Mouse (Mus musculus) hindbrain, embryonic 10.5 days (tissue): Measurements from ENCODE around the gene Adam1a. TPM values are rescaled to one million over a fixed set of nuclear protein-coding genes. Genes with fewer than 3 reads are reported as not detected.

ENCODE experiments used
- DNase-seq: peaks from one replicate; pipeline ENCODE4 v3.0.0-alpha.2; 2017; ENCODE audit warnings: low spot score
- H3K27ac ChIP-seq: fragments of 300-500 bp; sonication (generic); 2 replicates; pipeline ENCODE4 v1.5.1; 2016; ENCODE audit warnings: mild to moderate bottlenecking, moderate library complexity
- H3K27me3 ChIP-seq: fragments of 300-500 bp; sonication (generic); 2 replicates; pipeline ENCODE4 v1.6.1; 2016; ENCODE audit warnings: mild to moderate bottlenecking; ENCODE audit not compliant: poor library complexity, insufficient read depth, severe bottlenecking
- H3K36me3 ChIP-seq: fragments of 300-500 bp; sonication (generic); 2 replicates; pipeline ENCODE4 v1.6.1; 2016; ENCODE audit warnings: mild to moderate bottlenecking, moderate library complexity
- H3K4me1 ChIP-seq: fragments of 300-500 bp; sonication (generic); replicated peaks from 2 replicates; pipeline ENCODE4 v1.6.1; 2016; ENCODE audit warnings: mild to moderate bottlenecking
- H3K4me3 ChIP-seq: fragments of 300-500 bp; sonication (generic); 2 replicates; pipeline ENCODE4 v1.5.1; 2016; ENCODE audit warnings: mild to moderate bottlenecking, moderate library complexity
- H3K9me3 ChIP-seq: fragments of 300-500 bp; sonication (generic); 2 replicates; pipeline ENCODE4 v1.6.1; 2016; ENCODE audit warnings: mild to moderate bottlenecking, moderate library complexity
- WGBS: fragments of 180-500 bp; shearing (Covaris S2); methylation state at CpG from one replicate; pipeline ENCODE4 v1.1.7; 2016; 5-methylcytosine and 5-hydroxymethylcytosine counted together
- polyA plus RNA-seq: library from polyadenylated mRNA; unstranded; fragments of >200 nt; fragmentation: Nextera tagmentation; extraction: Ambion mirVana; gene quantifications from 2 replicates; pipeline ENCODE4 v1.2.1, GENCODE M21; 2016

Gene Adam1a
- 1.3 and 2.2 TPM in 2 replicates for polyA plus RNA-seq

- under 1% methylated on average over 97 of the region's 97 CpGs for WGBS
- no peaks in the 10 kb centered on the region for H3K9me3 ChIP-seq
- peak; percentile 43 for DNase-seq
Observed at GRCm38 (mm10) chr5:121544910-121545792, at the start of gene Adam1a, which contains the start of gene Gm42878. TSS of gene Adam1a (minus strand) at chr5:121545482. TSS of gene Gm42878 (minus strand) at chr5:121545482.

GRCm38 (mm10) chr5:121594714-121595313 lies 49.5 kb upstream of the Adam1a start:
- WGBS, result 91% methylated on average over 6 of the region's 6 CpGs
- H3K4me1 ChIP-seq, result peaks cover 34% of the 10 kb centered on the region
- no peak overlapping the region for H3K4me3 ChIP-seq
- no peak overlapping the region for H3K27ac ChIP-seq
- H3K36me3 ChIP-seq, result no peaks in the 10 kb centered on the region
- DNase-seq, result no peak
- peaks cover 13% of the 10 kb centered on the region; the same call in 1 of the 2 replicates for H3K27me3 ChIP-seq
- no peaks in the 10 kb centered on the region for H3K9me3 ChIP-seq

More at GRCm38 (mm10) chr5:121544910-121545792, at the start of gene Adam1a, which contains the start of gene Gm42878:
- peak within 1 kb of the TSS; percentile 99 for H3K27ac ChIP-seq
- H3K4me3 ChIP-seq, result peak within 1 kb of the TSS; percentile 100
- H3K4me1 ChIP-seq, result peaks cover 29% of the 10 kb centered on the region
- no peaks in the 10 kb centered on the region for H3K27me3 ChIP-seq
- 0 out of 2 replicates have a peak, but pooled peaks cover 6% of the 10 kb centered on the region for H3K36me3 ChIP-seq

- peaks cover 34% of the 10 kb centered on the region for H3K4me1 ChIP-seq
- peak within 1 kb of the TSS; percentile 84 for H3K4me3 ChIP-seq
- peaks cover 13% of the 10 kb centered on the region; the same call in 1 of the 2 replicates for H3K27me3 ChIP-seq
- no peaks in the 10 kb centered on the region for H3K36me3 ChIP-seq
- no peaks in the 10 kb centered on the region for H3K9me3 ChIP-seq
- DNase-seq, result peak; percentile 88
- 3% methylated on average over 47 of the region's 47 CpGs for WGBS
- peak within 1 kb of the TSS; percentile 87 for H3K27ac ChIP-seq
Observed at GRCm38 (mm10) chr5:121593451-121594401, 48.4 kb upstream of the Adam1a start, which contains the start of gene Aldh2. TSS of gene Aldh2 (minus strand) at chr5:121593824.

GRCm38 (mm10) chr5:121592816-121593407 lies 47.6 kb upstream of the Adam1a start:
- H3K4me1 ChIP-seq, result peaks cover 34% of the 10 kb centered on the region
- H3K36me3 ChIP-seq, result no peaks in the 10 kb centered on the region
- no peaks in the 10 kb centered on the region for H3K9me3 ChIP-seq
- 4% methylated on average over 33 of the region's 33 CpGs for WGBS
- peak overlapping the region; percentile 87 for H3K27ac ChIP-seq
- peak overlapping the region; percentile 84 for H3K4me3 ChIP-seq
- peak; percentile 4 for DNase-seq
- H3K27me3 ChIP-seq, result peaks cover 13% of the 10 kb centered on the region; the same call in 1 of the 2 replicates

- WGBS, result 69% methylated on average over 11 of the region's 11 CpGs
- peak overlapping the region; percentile 84 for H3K4me3 ChIP-seq
- H3K9me3 ChIP-seq, result no peaks in the 10 kb centered on the region
- H3K27me3 ChIP-seq, result peaks cover 13% of the 10 kb centered on the region; the same call in 1 of the 2 replicates
- H3K27ac ChIP-seq, result no peak overlapping the region
- no peaks in the 10 kb centered on the region for H3K36me3 ChIP-seq
- DNase-seq, result no peak
- H3K4me1 ChIP-seq, result peaks cover 29% of the 10 kb centered on the region
Observed at GRCm38 (mm10) chr5:121592064-121592815, 47.0 kb upstream of the Adam1a start.

DNA sequence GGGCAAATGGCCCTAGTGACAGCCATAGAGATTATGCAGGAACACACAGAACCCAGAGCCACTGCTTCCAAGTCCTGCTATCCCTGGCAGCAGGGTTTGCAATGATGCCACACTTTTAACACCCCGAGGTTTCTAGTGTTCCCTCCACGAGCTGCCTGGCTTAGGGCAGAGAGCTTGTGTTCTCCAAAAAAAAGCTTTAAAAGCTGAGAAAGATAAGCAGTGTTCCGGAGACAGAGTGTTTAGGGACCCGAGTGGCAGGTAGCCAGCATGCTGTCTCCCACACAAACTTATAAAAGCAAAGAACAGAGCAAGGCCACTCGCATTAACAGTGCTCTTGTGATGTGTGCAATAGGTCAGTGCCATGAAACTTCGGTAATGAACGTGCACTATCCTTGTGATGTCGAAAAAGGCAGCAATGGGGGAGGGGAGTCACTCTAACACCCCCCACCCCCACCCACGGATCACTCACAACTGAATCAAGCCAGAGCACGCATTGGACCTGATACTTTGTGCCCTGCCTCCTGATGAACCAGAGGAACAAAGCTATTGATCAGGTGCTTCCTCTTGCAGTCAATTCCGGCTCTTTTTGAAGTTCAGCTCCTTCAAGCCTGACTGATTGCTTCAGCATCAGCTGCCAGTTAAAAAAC lies 46.3 kb upstream of the Adam1a start:
- H3K27me3 ChIP-seq, result peaks cover 13% of the 10 kb centered on the region; the same call in 1 of the 2 replicates
- H3K36me3 ChIP-seq, result no peaks in the 10 kb centered on the region
- no peak for DNase-seq
- WGBS, result 81% methylated on average over 11 of the region's 11 CpGs
- no peaks in the 10 kb centered on the region for H3K9me3 ChIP-seq
- no peak overlapping the region for H3K27ac ChIP-seq
- peaks cover 29% of the 10 kb centered on the region for H3K4me1 ChIP-seq
- no peak overlapping the region for H3K4me3 ChIP-seq

GRCm38 (mm10) chr5:121589928-121590327 lies 44.6 kb upstream of the Adam1a start:
- no peak overlapping the region for H3K27ac ChIP-seq
- peaks cover 13% of the 10 kb centered on the region; the same call in 1 of the 2 replicates for H3K27me3 ChIP-seq
- H3K9me3 ChIP-seq, result no peaks in the 10 kb centered on the region
- no peak overlapping the region for H3K4me3 ChIP-seq
- no peak for DNase-seq
- peaks cover 29% of the 10 kb centered on the region for H3K4me1 ChIP-seq
- no peaks in the 10 kb centered on the region for H3K36me3 ChIP-seq
- WGBS, result 89% methylated on average over 6 of the region's 6 CpGs

DNA sequence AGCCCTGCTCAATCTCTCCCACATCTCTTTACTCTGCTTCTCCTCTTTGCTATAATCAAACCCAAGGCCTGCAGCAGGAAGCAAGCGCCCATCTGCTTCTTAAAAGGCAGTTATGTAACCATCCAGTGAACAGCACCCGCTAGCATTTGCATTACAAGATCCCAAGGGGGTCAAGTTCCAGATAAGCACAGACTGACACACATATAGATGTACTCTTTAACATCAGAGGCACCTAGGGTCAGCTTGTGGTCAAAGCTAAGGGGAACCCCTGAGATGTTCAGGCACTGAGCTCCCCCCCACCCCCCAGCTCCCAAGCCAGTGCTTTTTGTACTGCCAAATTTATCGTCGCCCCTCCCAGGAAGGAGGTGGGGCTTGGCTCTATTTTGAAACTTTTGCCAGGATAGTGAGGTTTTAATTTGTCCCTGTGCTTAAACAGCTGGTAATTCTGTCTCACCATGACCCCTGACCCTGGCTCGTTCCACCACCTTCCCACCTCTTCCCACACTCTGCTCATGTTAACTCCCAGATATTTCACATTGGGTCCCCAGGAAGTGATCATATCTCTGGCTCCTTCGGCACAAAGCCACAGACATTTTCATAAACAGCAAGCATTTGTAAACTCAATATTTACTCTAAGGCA lies 41.2 kb upstream of the Adam1a start:
- no peak overlapping the region for H3K27ac ChIP-seq
- DNase-seq, result no peak
- no peaks in the 10 kb centered on the region for H3K36me3 ChIP-seq
- WGBS, result 77% methylated on average over 6 of the region's 6 CpGs
- H3K4me3 ChIP-seq, result no peak overlapping the region
- no peaks in the 10 kb centered on the region for H3K27me3 ChIP-seq
- no peaks in the 10 kb centered on the region for H3K9me3 ChIP-seq
- H3K4me1 ChIP-seq, result peaks cover 8% of the 10 kb centered on the region

DNA sequence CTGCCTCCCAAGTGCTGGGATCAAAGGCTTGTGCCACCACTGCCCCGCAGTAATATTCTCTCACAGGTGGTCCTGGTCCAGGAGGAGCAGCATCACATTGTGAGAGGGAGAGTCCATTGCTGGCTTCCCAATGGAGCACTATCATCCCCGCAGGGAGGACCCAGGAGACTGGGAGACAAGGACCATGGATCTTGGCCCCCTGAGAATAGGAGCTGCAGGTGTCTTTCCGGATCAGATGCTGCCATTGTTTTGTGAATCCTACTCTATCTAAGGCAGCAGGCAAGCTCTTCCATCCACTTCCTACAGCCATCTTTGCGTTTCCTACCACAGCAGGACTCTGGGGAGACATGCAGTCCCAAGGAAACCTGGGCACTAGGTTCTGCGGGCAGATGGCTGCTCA lies 40.4 kb upstream of the Adam1a start:
- H3K4me3 ChIP-seq, result no peak overlapping the region
- no peaks in the 10 kb centered on the region for H3K27me3 ChIP-seq
- H3K36me3 ChIP-seq, result no peaks in the 10 kb centered on the region; the same call in 1 of the 2 replicates
- no peak overlapping the region for H3K27ac ChIP-seq
- WGBS, result 85% methylated on average over 5 of the region's 5 CpGs
- H3K4me1 ChIP-seq, result peaks cover 8% of the 10 kb centered on the region
- DNase-seq, result no peak
- no peaks in the 10 kb centered on the region for H3K9me3 ChIP-seq

DNA sequence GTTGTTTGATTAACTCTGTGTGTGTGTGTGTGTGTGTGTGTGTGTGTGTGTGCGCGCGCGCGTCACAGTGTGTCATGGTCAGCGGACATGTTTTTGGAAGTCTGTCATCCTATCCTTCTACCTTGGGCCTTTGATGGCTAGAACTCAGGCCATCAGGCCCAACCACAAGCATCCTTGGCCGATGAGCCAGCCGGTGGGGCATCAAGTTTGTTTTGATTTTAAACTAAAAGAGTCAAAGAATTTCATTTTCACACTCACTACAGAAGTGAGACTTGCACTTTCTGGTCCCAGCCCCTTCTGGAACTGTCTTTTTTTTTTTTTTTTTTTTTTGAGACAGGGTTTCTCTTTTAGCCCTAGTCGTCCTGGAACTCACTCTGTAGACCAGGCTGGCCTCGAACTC lies 39.7 kb upstream of the Adam1a start:
- WGBS, result 95% methylated on average over 10 of the region's 10 CpGs
- DNase-seq, result no peak
- Histone ChIP-seq H3K27me3 (no peaks in the 10 kb centered on the region), H3K9me3 (no peaks in the 10 kb centered on the region), H3K36me3 (peaks cover 5% of the 10 kb centered on the region; the same call in 1 of the 2 replicates), H3K27ac (no peak overlapping the region), H3K4me1 (peaks cover 8% of the 10 kb centered on the region), H3K4me3 (no peak overlapping the region)
